Mouse (Mus musculus) adrenal gland, adult 2 months (tissue): ENCODE measurements around the gene Uba3. TPM values are rescaled to one million over a fixed set of nuclear protein-coding genes. Genes with fewer than 3 reads are reported as not detected.
A peak's percentile ranks its signal among the peaks of the same experiment; 100 is the strongest.

ENCODE experiments used
- DNase-seq: peaks from one replicate; pipeline ENCODE4 v3.0.0; 2021
- polyA plus RNA-seq: library from polyadenylated mRNA; depleted of rRNA; stranded (reverse); fragments of >200 nt; gene quantifications from 2 replicates; pipeline ENCODE4 v1.2.3, GENCODE M21; 2012
- total RNA-seq, 2 experiments: library from RNA; stranded (reverse); gene quantifications; 2 replicates each; pipeline ENCODE4 v1.2.3; 2021

Uba3 gene
- total and polyA plus RNA-seq, 3 experiments, result 3.4 to 66.6 (median 60.0) TPM

- no peak for DNase-seq
Observed at GRCm38 (mm10) chr6:97210962-97211601, 5.6 kb upstream of the Uba3 start.

GRCm38 (mm10) chr6:97210191-97210961, 4.9 kb upstream of the Uba3 start, which contains the start of gene Arl6ip5:
Gene Arl6ip5, plus strand, starts transcription at chr6:97210689.
- DNase-seq, result peak; percentile 94

GRCm38 (mm10) chr6:97209751-97210150, 4.3 kb upstream of the Uba3 start:
- DNase-seq, result no peak

GRCm38 (mm10) chr6:97209201-97209600, 3.8 kb upstream of the Uba3 start:
- DNase-seq, result no peak

GRCm38 (mm10) chr6:97208406-97208805, 3.0 kb upstream of the Uba3 start:
- DNase-seq, result no peak

GRCm38 (mm10) chr6:97207085-97207484, 1.6 kb upstream of the Uba3 start:
- no peak for DNase-seq

- DNase-seq, result peak; percentile 62
Observed at GRCm38 (mm10) chr6:97204952-97205351, 495 bp downstream of the Uba3 start.

GRCm38 (mm10) chr6:97204252-97204869, 1.1 kb downstream of the Uba3 start:
- DNase-seq, result peak; percentile 25

- no peak for DNase-seq
Observed at GRCm38 (mm10) chr6:97202477-97202876, 3.0 kb downstream of the Uba3 start.

- no peak for DNase-seq
Observed at GRCm38 (mm10) chr6:97200437-97200836, 5.0 kb downstream of the Uba3 start.

- no peak for DNase-seq
Observed at GRCm38 (mm10) chr6:97179367-97179828, 26.0 kb downstream of the Uba3 start.

GRCm38 (mm10) chr6:97178491-97179366, 26.7 kb downstream of the Uba3 start, which contains the start of gene Tmf1:
Gene Tmf1, minus strand, starts transcription at chr6:97179122.
- peak; percentile 98 for DNase-seq

- DNase-seq, result no peak
Observed at GRCm38 (mm10) chr6:97175716-97176115, 29.7 kb downstream of the Uba3 start.

GRCm38 (mm10) chr6:97150156-97150555, 55.3 kb downstream of the Uba3 start:
- DNase-seq, result no peak

- no peak for DNase-seq
Observed at GRCm38 (mm10) chr6:97149721-97150120, 55.7 kb downstream of the Uba3 start.

GRCm38 (mm10) chr6:97148383-97149251, 56.8 kb downstream of the Uba3 start, which contains the start of gene Eogt:
Gene Eogt, minus strand, starts transcription at chr6:97149182.
- peak; percentile 93 for DNase-seq

- peak; percentile 78 for DNase-seq
Observed at GRCm38 (mm10) chr6:97147755-97148382, 57.6 kb downstream of the Uba3 start.

GRCm38 (mm10) chr6:97145156-97145555, 60.3 kb downstream of the Uba3 start:
- DNase-seq, result peak; percentile 87

GRCm38 (mm10) chr6:97144359-97144758, 61.1 kb downstream of the Uba3 start:
- peak; percentile 90 for DNase-seq

- DNase-seq, result peak; percentile 64
Observed at GRCm38 (mm10) chr6:97142611-97143010, 62.8 kb downstream of the Uba3 start.
